Mouse (Mus musculus): Measurements from ENCODE around the gene Nemp2. TPM values are rescaled to one million over a fixed set of nuclear protein-coding genes. Genes with fewer than 3 reads are reported as not detected.

The Nemp2 gene
- 1 to 10 TPM; 3.7 to 4.9 (median 4.3) TPM for total RNA-seq (2022)

DNA sequence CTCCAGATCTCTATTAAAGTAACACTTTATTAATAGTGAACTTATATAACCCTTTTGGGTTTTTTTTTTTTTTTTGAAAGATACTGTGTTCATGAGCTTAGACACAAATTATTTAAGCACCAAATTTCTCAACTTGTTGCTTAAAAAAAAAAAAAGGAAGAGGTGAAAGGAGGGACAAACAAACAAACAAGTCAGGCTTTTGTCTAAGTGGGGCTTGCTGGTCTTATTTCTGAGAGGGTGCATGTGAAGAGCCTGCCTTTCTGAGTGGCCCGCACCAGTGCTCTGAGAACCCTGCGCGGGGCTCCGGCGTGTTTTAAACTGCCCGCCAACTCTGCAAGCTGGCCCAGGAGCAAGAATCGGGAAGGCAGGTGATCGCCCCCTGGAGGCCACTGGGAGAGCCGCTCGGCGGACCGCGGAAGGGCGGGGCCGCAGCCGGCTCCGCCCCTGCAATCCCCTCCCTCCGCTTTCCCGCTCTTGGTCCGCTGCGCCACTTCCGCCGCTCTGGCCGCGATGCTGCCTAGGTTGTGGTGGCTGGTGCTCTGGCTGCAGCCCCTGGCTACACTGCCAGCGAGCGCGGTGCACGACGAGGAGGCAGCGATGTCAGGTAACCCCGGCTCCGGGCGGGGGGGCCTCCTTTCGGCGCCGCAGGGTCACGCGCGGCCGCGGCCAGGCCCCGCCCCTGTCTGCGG, at the start of gene Nemp2:
Nemp2 (plus strand) TSS at position 456 of the 689 bp plus-strand sequence.
- peak; percentile 83 to 84 for DNase-seq (ENCODE audit: low spot score in 2 of 2)

DNA sequence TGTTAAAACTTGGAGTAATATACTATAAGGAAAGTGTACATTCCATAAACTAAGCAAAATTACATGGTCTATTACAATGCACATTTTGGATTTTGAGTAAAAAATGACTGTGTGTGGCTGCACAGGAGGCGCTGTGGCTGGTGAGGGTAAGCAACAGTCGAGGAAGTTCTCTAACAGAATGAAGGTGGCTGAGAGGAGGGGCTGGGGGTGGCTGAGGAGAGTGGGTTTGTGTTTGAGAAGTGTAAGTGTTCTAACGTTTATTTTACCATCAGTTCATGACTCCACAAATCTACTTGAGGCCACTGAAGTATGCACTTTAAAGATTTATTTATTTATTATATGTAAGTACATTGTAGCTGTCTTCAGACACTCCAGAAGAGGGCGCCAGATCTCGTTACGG, 48.8 kb upstream of the Nemp2 start:
- DNase-seq (ENCODE audit: low spot score in 2 of 2): no peak

DNA sequence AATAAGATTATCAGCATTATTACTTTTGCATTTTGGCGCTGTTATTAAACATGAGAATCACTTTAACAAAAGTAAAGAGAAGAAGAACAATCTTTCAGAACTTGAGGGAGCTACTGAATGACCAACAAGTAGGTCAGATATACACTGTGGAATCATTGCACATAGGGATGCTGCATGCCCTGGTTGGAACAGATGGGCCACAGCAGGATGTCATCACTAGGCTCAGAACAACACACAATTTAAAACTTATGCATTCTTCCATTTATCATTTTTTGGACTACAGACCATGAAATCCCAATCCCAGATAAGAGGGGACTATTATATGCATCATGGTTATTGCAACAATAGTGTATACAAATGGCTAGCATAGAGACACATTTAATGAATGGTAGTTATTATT, 47.6 kb upstream of the Nemp2 start:
- no peak for DNase-seq (ENCODE audit: low spot score in 2 of 2)

DNA sequence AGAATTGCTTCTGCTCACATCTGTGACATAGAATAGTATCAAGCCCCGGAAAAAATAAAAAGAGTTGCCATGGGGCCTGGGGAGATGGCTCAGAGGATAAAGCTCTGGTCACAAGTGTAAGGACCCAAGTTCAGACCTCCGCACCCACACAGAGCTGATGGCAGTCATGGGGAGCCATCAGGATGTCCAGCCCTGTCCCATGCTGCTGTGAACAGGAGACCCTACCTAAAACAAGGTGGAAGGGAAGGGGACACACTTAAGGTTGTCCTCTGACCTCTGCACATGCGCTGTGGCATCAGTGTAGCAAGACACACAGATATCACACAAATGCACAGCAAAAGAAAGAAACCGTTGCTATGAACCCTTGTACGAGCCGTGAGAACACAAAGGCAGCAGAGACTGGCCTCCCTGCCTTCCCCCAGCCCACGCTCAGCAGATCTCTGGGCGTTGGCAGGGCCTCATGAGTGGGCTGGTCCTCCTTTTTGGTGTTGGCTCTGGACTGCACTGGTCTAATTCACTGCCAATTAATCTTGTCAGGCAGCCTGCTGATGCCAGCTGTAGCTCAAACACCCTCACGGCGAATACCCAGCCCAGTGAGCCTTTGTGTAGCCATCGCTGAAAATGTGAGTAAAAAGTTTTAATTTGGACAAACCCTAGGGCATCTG, 33.4 kb upstream of the Nemp2 start:
- DNase-seq (ENCODE audit: low spot score in 2 of 2): peak; percentile 18 to 81

DNA sequence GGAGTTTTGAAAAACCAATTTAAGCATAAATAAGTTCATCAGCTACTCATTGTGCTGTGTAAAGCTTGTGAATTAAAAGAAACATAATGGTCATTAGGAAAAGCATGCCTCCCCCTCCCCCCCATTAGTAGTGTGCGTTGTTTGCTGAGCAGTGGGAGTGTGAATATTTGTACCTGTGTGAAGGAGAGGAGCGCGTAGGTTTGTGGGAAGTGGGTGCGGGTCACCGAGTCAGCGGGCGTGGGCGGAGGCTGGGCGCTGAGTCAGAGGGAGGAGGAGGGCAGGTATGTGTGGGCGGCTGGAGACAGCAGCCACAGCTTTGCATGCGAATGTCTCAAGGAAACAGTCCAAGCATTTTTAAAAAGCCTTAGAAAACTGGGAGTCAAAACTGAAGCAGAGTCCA, 32.7 kb upstream of the Nemp2 start:
- DNase-seq (ENCODE audit: low spot score in 2 of 2): peak; percentile 40 to 75

DNA sequence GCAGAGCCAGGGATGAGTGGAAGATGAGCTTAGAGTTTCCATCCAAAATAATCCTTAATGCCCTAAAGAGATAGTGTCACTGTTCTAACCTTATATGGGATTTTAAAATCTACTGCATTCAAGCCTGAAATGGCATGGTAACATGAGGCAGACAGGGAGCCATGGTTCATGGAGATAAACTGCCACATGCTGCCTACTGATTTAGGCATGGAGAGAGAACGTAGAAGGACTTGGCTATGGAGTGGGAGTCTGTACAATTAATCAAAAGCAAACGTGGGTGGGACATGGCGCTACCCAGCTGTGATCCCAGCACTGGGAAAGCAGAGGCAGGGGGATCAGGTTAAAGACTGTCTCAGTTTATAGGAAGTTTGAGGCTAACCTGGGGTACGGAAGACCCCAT, 32.1 kb upstream of the Nemp2 start:
- no peak for DNase-seq (ENCODE audit: low spot score in 2 of 2)

DNA sequence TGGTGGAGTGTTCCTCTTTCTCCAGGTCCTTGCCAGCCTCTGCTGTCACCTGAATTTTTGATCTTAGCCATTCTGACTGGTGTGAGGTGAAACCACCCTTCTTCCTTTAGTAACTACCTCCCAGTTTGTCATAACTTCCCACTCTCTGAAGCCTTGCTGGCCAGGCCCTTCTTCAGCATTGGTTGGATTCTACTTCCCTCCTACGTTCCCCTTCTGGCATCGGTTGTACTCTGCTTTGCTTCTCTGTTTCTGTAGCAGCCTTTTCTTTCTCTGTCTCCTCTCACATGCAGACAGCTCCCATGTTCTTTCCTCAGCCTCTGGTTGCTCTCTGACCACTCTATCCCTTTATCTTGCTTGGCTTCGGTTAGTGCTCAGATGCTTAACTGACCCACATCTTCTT, 29.0 kb upstream of the Nemp2 start:
- DNase-seq (ENCODE audit: low spot score in 2 of 2): no peak

DNA sequence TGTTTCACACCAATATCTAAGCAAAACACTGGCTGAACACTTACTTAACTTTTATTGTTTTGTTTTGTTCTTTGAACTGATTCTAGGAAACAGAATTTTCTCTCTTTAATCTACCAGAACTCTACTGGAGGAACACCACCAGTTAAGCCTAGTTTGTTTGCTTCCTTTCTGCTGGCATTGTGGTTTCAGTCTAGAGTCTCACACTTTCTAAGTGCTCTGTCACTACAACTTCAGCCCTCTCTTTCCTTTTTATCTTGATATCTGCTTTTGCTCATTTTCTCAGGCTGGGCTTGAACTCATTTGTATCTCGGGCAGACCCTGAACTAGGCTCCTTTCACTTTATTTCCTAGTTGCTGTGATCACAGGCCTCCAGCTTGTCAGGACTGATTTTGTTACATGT, 22.8 kb upstream of the Nemp2 start:
- DNase-seq (ENCODE audit: low spot score in 2 of 2): no peak

DNA sequence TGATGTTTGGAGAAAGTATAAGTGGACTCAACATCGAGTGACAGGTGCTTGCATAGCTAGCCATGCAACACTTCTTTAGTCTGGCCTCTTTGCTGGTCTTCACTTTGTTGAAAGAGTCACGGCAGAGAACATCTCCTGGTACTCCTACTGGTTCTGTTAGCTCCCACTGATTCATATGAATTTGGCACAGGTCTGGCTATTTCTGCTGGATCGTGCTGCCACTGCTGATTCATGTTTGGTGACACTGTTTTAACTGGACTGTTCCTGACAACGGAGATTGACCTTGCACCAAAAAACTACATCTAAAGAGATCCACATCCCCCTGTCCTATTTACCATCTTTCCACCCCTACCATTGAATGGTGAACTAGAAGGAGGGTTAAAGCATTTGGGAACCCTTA, 22.0 kb upstream of the Nemp2 start:
- DNase-seq (ENCODE audit: low spot score in 2 of 2): no peak

DNA sequence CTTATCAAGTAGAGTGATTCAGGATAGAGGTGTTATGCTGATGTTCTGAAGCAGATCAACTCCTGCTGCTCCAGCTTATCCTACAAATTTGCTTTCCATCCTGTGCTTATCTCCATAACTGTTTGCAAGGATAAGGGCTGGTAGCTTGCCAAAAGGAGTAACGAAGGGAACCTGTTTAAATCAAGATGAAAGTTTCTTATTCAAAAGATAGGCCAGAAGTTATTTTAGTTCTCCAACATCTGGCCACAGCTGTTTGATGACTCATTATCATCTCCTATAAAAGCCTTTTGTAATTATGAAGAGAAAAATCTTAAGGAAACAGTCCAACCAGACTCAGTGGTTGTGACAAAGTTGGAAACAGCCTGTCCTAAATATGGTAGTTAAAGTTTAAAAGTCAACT, 12.3 kb upstream of the Nemp2 start:
- DNase-seq (ENCODE audit: low spot score in 2 of 2): no peak

DNA sequence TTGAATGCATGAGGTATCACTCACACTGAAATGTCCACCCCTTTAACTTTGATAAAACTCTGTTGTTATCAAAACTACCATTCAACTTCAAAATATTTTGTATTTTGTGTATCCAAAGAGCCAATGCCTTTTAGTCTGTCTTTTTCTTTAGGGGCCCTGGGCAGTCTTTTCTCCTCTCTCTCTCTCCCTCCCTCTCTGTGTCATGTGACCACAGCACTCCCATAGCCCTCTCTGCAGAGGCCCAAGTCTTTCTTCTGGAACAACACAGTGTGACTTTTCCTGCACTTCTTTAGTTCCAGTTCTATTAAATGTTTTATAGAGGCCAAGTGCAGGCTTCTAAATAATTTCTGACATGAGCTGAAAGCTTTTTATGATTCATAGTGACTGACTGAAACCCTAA, 10.1 kb upstream of the Nemp2 start:
- no peak for DNase-seq (ENCODE audit: low spot score in 2 of 2)

DNA sequence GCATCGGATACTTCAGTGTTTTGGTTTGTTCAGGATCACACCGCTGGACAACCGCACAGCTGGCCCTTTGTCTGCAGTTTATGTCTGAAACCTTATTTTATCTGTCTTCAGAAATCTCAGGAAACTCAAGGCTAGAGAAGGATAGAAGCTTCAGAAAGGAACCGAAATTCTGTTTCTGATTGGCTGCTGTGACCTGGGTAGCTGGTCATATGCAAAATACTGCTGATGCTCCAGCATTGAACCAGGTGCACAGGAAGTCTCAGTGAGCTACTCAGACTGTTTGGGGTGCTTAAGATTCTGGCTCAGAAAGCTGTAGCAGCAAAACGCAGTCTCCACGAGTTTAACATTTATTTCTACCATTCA, 415 bp downstream of the Nemp2 start:
- DNase-seq (ENCODE audit: low spot score in 2 of 2): no peak

DNA sequence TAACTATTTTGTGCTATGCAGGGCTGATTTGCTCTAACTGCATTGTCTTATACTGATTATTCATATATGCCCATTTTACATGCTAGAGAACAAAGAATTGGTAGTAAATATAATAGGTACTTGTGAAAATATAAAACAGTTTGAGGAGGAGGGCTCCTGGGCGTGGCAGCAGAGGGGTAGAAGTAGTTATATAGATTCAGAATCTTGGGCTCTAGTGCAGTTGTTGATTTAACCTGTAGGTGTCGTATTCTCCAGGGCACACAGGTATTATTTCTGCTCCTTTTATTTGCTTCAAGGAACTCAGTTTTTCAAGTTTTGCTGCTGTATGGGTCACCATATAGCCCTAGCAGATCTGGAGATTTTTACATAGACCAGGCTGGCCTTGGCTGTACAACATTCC, 1.1 kb downstream of the Nemp2 start:
- no peak for DNase-seq (ENCODE audit: low spot score in 2 of 2)

DNA sequence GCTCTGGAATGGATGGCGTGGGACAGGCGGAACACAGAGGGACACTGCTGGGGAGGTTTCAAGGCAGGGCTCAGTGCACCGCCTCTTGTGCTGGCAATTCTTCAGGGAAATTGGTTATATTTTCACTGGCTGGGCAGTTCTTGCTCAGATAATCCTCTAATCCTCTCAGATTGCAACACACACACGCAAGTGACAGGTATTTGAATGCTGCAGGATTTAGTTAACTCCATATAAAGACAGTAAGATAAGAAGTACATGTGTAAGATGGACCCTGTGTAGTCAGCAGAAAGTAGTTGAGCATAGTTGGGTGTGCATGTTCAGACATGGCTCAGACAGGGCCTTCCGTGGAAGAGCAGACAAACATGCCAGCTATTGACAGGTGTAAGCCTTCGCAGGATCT, 3.7 kb downstream of the Nemp2 start:
- DNase-seq (ENCODE audit: low spot score in 2 of 2): no peak

DNA sequence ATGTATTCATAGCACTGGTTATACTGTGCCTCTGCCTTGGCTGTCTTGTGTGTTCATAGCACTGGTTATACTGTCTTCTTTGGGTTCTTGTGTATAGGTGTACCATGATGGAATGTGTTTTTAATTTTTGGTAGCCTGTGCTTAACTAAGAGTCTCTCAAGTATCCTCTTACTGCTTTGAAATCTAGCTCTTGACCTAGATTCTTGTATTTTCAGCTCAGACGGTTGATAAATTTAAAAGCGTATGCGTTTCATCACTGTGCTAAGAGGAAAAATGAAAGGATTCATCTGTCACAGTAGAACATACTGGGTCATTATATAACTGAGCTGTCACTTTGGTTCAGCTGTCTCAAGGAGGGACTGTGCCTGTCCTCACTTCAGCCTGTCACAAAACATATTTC, 5.4 kb downstream of the Nemp2 start:
- DNase-seq (ENCODE audit: low spot score in 2 of 2): no peak

DNA sequence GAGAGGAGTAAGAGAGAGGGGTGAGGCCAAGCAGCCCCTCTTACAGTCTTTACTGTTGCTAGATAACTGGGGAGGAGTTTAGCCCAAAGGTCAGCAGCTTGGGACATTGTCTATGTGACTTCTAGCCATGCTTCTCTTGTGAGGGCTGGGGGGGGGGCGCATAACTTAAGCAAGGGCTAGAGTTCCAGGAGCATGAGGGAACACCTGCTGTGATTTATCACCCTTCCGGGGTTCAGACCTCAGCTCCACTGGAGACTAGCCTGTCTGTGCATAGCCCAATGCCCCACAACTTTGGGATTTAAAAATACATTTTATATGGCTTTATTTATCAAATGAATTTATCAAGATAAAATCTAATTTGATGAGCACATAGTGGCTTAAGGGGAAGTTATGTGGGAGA, 7.6 kb downstream of the Nemp2 start:
- no peak for DNase-seq (ENCODE audit: low spot score in 2 of 2)

DNA sequence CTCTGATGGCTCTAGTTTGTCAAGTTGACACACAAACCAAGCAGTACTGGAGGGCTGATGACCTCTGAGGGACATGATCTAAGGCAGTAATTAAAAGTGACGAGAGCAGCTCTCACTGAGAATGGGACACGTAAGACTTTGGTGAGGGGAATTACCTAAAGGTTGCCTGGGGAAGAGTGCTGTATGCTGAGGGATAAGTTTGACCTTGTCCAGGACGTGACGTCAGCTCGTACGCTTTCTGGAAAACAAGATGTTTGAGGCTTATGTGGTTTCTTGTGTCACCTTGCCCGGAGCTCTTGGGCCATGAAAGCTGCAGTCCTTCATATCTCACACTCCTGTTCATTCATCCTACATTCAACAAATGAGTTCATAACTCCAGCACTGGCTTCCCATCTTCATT, 8.6 kb downstream of the Nemp2 start:
- DNase-seq (ENCODE audit: low spot score in 2 of 2): no peak

DNA sequence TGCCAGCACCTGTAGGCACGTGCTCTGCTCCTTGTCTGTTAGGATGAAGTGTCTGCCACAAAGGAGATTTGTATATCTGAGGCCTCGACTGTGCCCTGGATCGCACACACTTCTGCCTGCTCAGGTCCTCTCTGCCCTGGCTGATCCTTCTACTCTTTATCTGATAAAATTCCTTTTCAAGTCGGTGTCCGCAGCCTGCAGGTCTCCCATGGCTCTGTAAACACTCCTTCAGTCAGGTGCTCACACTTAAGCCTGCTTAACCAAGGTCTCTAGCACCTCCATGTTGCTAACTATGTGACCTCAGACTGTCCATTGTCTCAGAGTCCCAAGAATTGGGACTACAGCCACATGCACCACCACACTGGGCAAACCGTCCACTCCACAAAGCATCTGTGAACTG, 9.8 kb downstream of the Nemp2 start:
- no peak for DNase-seq (ENCODE audit: low spot score in 2 of 2)

DNA sequence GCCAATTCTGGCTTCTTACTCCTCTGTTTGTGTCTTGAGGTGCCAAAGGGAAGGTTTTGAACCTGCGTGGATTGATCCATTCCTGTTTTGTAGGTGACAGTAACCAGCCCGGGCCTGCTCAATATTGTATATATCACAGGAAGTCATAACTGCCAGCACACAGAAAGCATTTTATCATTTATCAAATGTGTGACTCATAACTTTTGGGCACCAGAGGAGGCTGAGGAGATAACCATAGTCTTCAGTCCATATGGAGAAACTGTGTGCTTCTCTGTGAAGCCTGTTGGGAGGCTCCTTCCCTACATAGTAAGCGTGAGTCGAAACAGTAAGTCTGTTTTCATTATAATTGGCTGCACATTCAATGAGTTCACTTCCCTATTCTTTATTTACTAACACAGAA, 10.2 kb downstream of the Nemp2 start:
- no peak for DNase-seq (ENCODE audit: low spot score in 2 of 2)

DNA sequence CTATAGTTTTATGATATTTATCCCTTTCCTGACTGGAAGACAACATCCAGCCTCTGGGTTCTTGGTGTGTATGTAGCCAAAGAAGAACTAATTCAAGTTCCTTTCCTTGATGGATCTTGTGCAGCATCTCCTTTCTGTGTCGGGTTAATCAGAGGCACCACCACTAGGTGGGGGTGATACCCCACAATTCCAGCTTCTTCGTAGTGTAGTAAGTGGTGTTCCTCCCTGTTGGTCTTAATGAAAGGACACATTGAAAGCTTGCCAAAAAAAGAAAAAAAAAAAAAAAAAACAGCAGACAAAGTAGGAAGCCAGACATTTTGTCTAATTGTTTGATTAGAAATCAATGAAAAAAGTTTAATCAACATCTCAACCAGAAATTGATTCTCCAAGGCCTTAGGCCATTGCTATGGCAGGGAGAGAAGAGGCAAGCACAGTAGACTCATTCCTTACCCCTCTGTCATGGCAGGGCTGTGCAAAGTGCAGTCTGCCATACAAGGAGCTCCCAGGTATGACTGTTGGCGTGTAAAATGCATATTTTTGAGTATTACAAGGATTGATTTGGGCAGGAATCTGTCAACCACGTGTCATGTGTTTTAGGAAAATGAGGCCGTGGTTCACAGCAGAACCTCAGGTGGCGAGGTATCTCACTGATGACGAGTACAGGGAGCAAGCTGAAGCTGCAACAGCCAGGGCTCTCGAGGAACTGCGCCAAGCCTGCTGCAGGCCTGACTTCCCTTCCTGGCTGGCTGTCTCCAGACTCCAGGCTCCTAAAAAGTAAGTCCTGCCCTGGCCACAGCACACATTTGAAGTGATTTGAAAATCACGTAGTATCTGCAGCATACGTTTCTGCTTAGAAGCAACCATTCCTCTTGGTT, 17.9 kb downstream of the Nemp2 start:
- peak; percentile 37 to 68 for DNase-seq (ENCODE audit: low spot score in 2 of 2)

DNA sequence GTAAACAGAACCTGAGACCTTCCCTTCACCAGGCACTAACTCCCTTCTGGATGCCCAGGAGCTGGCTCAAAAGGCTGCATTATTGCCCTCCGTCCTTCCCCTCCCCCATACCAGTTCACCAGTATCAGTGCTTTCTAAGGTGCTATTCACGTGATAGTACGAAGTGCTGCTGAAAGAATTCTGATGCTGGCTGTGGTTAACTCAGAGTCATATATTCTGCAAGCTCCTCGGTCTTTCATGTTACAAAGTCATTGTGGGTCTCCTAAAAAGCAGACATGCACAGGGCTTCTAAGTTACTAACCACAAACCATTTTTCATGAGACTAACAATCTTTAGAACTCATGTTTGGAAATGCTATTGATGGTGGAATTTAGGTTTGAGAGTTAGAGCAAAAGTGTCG, 19.6 kb downstream of the Nemp2 start:
- DNase-seq (ENCODE audit: low spot score in 2 of 2): no peak

DNA sequence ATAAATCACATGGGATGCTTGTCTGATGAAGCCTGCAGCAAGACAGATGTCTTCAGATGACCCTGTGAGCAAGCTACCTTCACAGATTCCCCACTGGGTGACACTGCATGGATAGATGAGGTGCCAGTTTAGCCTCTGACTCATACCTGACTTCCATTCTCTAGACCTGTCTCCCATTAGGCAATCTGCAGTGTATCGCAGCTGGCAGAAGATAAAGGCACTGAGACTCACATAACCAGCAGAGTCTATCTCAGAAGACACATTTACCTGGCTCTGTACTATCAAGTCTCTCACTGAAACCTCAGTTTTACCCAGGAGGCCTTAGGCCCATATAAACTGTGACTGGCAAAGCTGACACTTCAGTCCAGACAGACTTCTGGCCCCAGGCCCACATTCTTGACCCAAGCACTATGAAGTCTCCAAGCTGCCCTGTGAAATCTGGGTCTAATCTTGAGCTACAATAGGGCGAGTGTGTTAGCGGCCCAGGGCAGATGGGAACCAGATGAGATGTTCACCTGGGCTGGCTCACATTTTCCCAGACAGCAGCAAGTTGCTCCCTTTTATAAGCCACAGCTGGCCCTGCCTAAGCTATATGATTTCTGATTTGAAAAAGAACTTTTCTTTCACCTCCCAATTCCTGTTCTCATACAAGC, 22.2 kb downstream of the Nemp2 start:
- no peak for DNase-seq (ENCODE audit: low spot score in 2 of 2)
